Mouse (Mus musculus) E14TG2a.4 (cell line): Measurements from ENCODE around the gene March10.
A peak's percentile ranks its signal among the peaks of the same experiment; 100 is the strongest.

Source experiments
- H3K27me3 ChIP-seq: 2 replicates; pipeline ENCODE4 v1.6.1; 2014; ENCODE audit warnings: low read length, control low read depth; ENCODE audit not compliant: insufficient read depth
- H3K36me3 ChIP-seq: 2 replicates; pipeline ENCODE4 v1.6.1; 2014; ENCODE audit warnings: low read length, control low read depth; ENCODE audit not compliant: insufficient read depth
- H3K4me1 ChIP-seq: replicated peaks from 2 replicates; pipeline ENCODE4 v1.6.1; 2014; ENCODE audit warnings: low read depth, low read length, control low read depth
- H3K4me3 ChIP-seq: replicated peaks from 2 replicates; pipeline ENCODE4 v1.5.1; 2014; ENCODE audit warnings: mild to moderate bottlenecking, low read length
- H3K9me3 ChIP-seq: 2 replicates; pipeline ENCODE4 v1.6.1; 2014; ENCODE audit warnings: low read length, control low read depth
- CTCF ChIP-seq: conservative IDR thresholded peaks from 2 replicates; pipeline ENCODE4 v1.5.1; 2014; ENCODE audit warnings: low read length
- NANOG ChIP-seq: IDR thresholded peaks from 2 replicates; pipeline ENCODE4 v1.6.1; 2014; ENCODE audit warnings: borderline replicate concordance, low read length, mixed read lengths
- POU5F1 ChIP-seq: IDR thresholded peaks from 2 replicates; pipeline ENCODE4 v1.6.1; 2014; ENCODE audit warnings: low read length, borderline replicate concordance

Gene March10

GRCm38 (mm10) chr11:105457041-105457440, 506 bp upstream of the March10 start:
- Histone ChIP-seq H3K27me3 (peaks cover 23% of the 10 kb centered on the region), H3K4me3 (no peak overlapping the region), H3K4me1 (no peaks in the 10 kb centered on the region; the same call in 1 of the 2 replicates), H3K9me3 (no peaks in the 10 kb centered on the region), H3K36me3 (no peaks in the 10 kb centered on the region)
- TF ChIP-seq POU5F1 (no peak), CTCF (no peak), NANOG (no peak)

GRCm38 (mm10) chr11:105455118-105455517, 1.4 kb downstream of the March10 start:
- no peaks in the 10 kb centered on the region for H3K9me3 ChIP-seq
- no peak overlapping the region for H3K4me3 ChIP-seq
- peaks cover 23% of the 10 kb centered on the region for H3K27me3 ChIP-seq
- TF ChIP-seq CTCF = no peak
- no peak for TF ChIP-seq POU5F1
- TF ChIP-seq NANOG = no peak
- H3K4me1 ChIP-seq = peaks cover 4% of the 10 kb centered on the region
- no peaks in the 10 kb centered on the region for H3K36me3 ChIP-seq

GRCm38 (mm10) chr11:105453084-105453483, 3.5 kb downstream of the March10 start:
- H3K4me1 ChIP-seq = peaks cover 16% of the 10 kb centered on the region
- no peak overlapping the region for H3K4me3 ChIP-seq
- TF ChIP-seq POU5F1 = no peak
- no peak for TF ChIP-seq NANOG
- TF ChIP-seq CTCF = no peak

GRCm38 (mm10) chr11:105452504-105452903, 4.0 kb downstream of the March10 start:
- H3K4me1 ChIP-seq = peaks cover 16% of the 10 kb centered on the region
- H3K27me3 ChIP-seq = peaks cover 21% of the 10 kb centered on the region
- no peaks in the 10 kb centered on the region for H3K9me3 ChIP-seq
- no peaks in the 10 kb centered on the region for H3K36me3 ChIP-seq
- H3K4me3 ChIP-seq = no peak overlapping the region
- TF ChIP-seq CTCF = no peak

More at GRCm38 (mm10) chr11:105453084-105453483, 3.5 kb downstream of the March10 start:
- H3K9me3 ChIP-seq = no peaks in the 10 kb centered on the region
- H3K27me3 ChIP-seq = peaks cover 26% of the 10 kb centered on the region
- no peaks in the 10 kb centered on the region for H3K36me3 ChIP-seq

- Histone ChIP-seq H3K27me3 (peaks cover 14% of the 10 kb centered on the region), H3K36me3 (no peaks in the 10 kb centered on the region), H3K4me3 (no peak overlapping the region), H3K9me3 (no peaks in the 10 kb centered on the region), H3K4me1 (peaks cover 16% of the 10 kb centered on the region)
- no peak for TF ChIP-seq NANOG
- TF ChIP-seq POU5F1 = no peak
- no peak for TF ChIP-seq CTCF
Measured at GRCm38 (mm10) chr11:105451553-105452135, 4.9 kb downstream of the March10 start.

- Histone ChIP-seq H3K4me3 (peak overlapping the region; percentile 10; the same call in 1 of the 2 replicates), H3K27me3 (peaks cover 11% of the 10 kb centered on the region; the same call in 1 of the 2 replicates), H3K9me3 (no peaks in the 10 kb centered on the region), H3K4me1 (peaks cover 19% of the 10 kb centered on the region), H3K36me3 (no peaks in the 10 kb centered on the region)
- TF ChIP-seq NANOG (no peak), POU5F1 (no peak), CTCF (no peak)
Measured at GRCm38 (mm10) chr11:105449581-105450315, 6.8 kb downstream of the March10 start.

- no peaks in the 10 kb centered on the region for H3K36me3 ChIP-seq
- peaks cover 4% of the 10 kb centered on the region; the same call in 1 of the 2 replicates for H3K27me3 ChIP-seq
- no peak overlapping the region for H3K4me3 ChIP-seq
- no peaks in the 10 kb centered on the region for H3K9me3 ChIP-seq
- peaks cover 19% of the 10 kb centered on the region for H3K4me1 ChIP-seq
- TF ChIP-seq NANOG = no peak
- no peak for TF ChIP-seq POU5F1
- TF ChIP-seq CTCF = no peak
Measured at GRCm38 (mm10) chr11:105447661-105448060, 8.9 kb downstream of the March10 start.

- H3K27me3 ChIP-seq = peaks cover 4% of the 10 kb centered on the region; the same call in 1 of the 2 replicates
- peaks cover 19% of the 10 kb centered on the region for H3K4me1 ChIP-seq
- H3K4me3 ChIP-seq = no peak overlapping the region
- H3K36me3 ChIP-seq = no peaks in the 10 kb centered on the region
- TF ChIP-seq POU5F1 = no peak
- TF ChIP-seq CTCF = no peak
- TF ChIP-seq NANOG = no peak
- no peaks in the 10 kb centered on the region for H3K9me3 ChIP-seq
Measured at GRCm38 (mm10) chr11:105446221-105446620, 10.3 kb downstream of the March10 start.

GRCm38 (mm10) chr11:105445741-105446140, 10.8 kb downstream of the March10 start:
- no peaks in the 10 kb centered on the region for H3K36me3 ChIP-seq
- TF ChIP-seq POU5F1 (no peak), CTCF (no peak), NANOG (no peak)
- no peak overlapping the region for H3K4me3 ChIP-seq
- H3K9me3 ChIP-seq = no peaks in the 10 kb centered on the region
- peaks cover 4% of the 10 kb centered on the region; the same call in 1 of the 2 replicates for H3K27me3 ChIP-seq
- peaks cover 19% of the 10 kb centered on the region for H3K4me1 ChIP-seq
